Mouse (Mus musculus) cerebellum, postnatal 4 days (tissue): ENCODE data around the gene Stxbp6.
A peak's percentile ranks its signal among the peaks of the same experiment; 100 is the strongest.
"Not testable (repeated sequence)": the region's sequence is repeated elsewhere in the genome, so short reads cannot be mapped to it uniquely, and the experiment has no call there.

Experiments used
- DNase-seq, 2 experiments: peaks; one replicate each; pipeline ENCODE4 v3.0.0; 2022; ENCODE audit warnings: low spot score in 2 of 2, mixed read lengths in 1 of 2

Gene Stxbp6

GRCm38 (mm10) chr12:45056372-45056771, 18.1 kb downstream of the Stxbp6 start:
- no peak for DNase-seq

DNA sequence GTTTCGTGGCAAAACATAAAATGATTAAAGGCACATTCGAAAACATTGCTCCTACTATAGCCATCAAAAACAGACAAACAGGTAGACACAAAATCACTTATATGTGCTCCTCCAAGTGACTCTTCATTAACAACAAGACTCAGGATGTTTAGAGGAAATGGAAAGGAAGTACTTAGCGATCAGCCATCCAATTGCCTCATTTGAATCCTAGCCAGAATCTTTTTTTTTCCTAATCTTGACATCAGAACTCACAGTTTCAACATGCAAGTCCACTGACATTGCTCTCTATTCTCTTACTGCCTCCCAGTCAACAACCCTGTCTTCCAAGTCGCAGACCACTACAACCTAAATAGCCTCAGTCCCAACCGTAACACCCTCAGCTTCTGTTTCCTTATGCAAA, 21.2 kb downstream of the Stxbp6 start:
- DNase-seq = no peak

DNA sequence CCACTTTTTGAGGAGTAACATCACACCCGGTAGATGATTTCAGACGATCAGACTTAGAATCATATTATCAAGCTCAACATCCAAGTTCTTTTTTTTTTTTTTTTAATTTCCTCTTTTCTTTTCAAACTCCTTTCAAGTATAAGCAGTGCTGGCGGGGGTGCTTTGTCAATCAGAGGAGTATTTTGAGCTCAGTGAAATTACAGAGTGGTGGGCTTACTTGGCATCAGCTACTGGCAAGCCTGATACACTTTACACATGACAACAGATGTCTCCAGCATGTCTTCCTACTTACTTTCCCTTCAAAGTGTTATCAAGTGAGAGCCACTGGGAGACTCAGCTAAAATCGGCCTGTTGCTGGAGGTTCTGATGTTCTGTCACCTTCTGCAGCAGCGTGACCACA, 21.6 kb downstream of the Stxbp6 start:
- DNase-seq = no peak

GRCm38 (mm10) chr12:45049894-45050293, 24.6 kb downstream of the Stxbp6 start:
- no peak for DNase-seq

- DNase-seq = not testable (repeated sequence)
Measured at GRCm38 (mm10) chr12:45047711-45048110, 26.8 kb downstream of the Stxbp6 start.

DNA sequence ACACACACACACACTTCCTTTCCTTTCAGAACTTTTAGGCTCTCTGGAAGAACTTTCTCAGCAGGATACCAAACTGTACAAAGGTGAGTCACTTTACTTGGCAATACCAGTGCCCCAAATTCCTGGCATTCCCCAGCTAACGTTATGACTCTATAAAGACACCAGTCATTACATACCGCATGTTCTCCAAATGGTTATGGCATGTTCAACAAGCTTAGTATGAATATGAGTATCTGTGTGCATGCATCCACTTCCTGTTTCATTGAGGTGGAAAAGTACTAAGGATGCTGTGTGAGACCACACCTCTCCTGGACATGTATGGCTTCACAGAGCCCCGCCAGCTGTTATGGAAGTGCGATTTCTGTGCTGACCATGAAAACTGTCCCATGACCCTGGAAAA, 27.3 kb downstream of the Stxbp6 start:
- no peak for DNase-seq

DNA sequence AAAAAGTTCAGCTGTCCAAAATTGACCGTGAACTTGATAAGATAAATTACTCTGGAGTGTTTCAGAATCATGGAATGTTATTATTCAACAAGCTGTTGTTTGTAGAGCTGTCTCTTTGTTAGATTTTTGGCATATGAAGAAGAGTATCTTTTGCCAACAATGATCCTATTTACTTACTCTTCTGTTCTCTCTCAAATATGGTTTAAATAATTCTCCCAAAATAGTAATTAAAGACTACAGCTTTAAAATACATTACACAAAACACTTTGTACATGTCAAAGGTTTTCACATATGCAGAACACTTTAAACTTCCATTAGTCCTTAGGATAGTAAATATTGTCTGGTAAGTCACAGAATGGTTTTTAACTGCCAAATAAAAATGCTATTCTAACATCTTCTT, 29.9 kb downstream of the Stxbp6 start:
- DNase-seq = no peak

DNA sequence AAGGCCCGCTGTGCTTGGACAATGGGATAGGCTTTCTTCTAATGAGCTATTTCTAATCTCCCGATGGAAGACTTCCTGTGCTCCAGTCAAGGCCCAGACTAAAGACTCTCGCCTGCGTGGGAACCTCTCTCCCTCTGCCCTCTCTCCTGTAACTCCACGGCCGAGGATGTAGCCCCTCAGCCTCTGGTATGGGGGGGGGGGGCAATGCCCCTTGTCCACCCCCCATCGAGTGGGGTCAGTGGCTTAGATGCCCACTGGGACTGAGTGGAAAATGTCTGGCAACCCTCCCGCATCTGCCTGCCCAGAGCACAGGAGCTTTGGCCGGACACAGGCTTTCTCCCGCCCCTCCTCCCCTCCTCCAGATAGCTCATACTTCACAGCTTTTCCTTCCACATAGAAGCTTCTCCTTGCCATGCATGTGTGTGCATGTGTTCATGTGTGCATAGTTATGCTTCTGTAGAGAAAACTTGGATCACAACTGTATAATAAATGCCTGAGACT, 31.9 kb downstream of the Stxbp6 start:
- no peak for DNase-seq

GRCm38 (mm10) chr12:45037496-45037895, 37.0 kb downstream of the Stxbp6 start:
- no peak for DNase-seq

DNA sequence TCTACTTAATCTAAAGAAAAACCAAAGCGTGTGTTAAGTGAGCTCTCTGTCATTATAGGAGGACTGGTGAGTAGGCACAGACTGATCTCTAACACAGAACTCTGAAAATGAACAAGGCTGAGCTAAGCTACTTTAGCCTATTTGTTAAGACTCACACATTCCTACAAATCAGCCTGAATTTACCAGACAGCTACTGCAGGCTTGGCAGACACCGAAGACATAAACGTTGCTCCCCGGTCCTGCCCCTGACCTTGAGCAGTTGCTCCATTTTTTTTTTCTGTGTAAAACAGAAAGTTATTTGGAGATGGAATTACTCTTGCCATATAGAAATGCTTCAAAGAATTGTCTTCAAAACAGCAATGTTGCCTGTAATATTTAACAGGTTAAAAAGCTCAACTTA, 37.4 kb downstream of the Stxbp6 start:
- DNase-seq = no peak

- DNase-seq = no peak
Measured at GRCm38 (mm10) chr12:45030681-45031080, 43.8 kb downstream of the Stxbp6 start.

DNA sequence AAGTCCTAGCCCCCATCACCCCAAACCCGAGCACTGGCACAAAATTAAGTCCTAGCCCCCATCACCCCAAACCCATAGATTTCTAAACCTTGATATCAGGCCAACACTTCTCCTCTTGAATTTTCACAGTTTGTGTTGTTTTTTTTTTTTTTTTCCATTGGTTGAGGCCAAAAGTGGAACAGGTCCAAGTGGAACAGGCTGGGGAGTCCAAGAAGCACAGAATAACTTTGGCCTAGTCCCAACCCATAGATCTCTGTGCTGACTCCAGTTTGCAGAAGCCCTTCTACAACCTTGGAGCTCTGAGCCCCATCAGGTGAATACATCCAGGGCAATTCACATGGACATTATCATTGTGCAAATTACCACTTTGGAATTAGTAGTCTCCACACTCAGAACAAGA, 48.2 kb downstream of the Stxbp6 start:
- no peak for DNase-seq

- no peak for DNase-seq
Measured at GRCm38 (mm10) chr12:45020018-45020417, 54.5 kb downstream of the Stxbp6 start.

- DNase-seq = no peak
Measured at GRCm38 (mm10) chr12:45019059-45019822, 55.3 kb downstream of the Stxbp6 start.

- DNase-seq = peak in 1 of 2 experiments; percentile 41
Measured at GRCm38 (mm10) chr12:45013246-45013756, 61.2 kb downstream of the Stxbp6 start.

DNA sequence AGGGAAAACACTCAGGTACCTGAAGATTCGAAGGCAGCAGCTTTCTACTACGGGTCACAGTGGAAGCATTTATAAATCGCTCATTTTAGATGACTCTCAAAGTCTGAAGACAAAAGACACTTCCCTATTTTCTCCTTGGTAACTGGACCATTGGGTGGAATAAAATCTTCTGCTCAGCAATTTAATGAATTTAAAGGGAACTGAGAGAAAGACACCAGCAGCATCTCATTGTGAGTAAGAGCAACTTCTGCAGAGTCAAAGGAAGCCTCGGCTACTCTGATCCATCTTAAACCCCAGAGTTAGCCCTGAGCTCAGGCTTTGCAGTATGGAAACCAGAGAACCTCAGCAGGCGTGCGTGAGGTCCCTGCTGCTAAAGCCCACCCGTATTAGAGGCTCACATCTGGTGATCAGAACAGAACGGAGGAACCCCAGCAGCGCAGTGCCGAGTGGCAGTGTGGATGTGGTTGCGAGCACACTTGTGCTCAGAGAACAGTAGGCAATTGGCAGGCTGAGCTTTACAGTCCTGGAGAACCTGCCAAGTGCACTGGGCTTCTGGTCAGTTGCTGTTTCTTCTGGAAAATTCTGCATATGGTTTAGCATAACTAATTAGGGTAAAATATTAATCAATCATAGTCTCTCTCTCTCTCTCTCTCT, 62.9 kb downstream of the Stxbp6 start:
- DNase-seq = peak in 1 of 2 experiments; percentile 30

DNA sequence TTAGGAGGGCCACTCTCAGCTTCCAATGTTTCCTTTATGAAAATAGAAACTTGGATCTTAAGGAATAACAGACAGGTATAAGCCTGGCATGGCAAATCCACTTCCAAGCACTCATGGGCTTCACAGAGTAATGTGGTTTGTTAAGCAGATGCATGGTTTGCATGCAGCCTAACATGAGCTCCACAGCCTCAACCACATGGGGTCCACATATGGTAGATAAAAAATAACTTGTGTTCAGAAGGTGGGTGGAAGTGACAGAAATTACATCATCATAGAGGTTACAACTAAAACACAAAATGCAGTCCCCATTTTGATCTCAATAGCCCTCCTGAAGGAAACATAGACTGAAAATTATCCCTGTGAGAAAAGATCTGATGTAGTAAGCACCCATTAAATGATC, 63.5 kb downstream of the Stxbp6 start:
- no peak for DNase-seq

DNA sequence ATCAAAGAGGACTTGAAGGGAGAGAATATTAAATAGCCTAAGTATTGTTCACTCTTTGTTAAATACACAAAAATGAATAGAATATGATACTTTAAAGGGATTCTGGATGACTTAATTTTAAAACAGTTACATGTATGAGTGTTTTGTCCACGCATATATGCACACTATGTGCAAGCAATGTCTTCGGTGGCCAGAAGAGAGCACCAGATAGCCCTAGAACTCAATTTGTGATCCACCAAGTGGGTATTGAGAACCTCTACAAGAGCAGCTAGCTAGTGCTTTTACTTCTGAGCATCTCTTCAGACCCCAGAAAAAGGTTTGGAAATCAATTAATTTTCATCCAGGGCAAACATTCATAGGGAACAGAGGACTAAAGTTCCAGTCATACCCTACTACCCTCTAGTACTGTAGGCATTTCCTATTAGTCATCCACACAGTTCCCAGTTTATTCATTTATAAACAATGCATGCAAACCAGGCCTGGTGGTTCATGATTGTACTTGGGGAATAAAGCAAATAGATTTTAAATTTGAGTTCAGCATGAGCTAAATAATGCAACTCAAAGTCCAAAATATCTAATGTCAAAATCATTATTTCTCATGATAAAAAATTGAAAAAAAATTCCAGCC, 64.4 kb downstream of the Stxbp6 start:
- no peak for DNase-seq

DNA sequence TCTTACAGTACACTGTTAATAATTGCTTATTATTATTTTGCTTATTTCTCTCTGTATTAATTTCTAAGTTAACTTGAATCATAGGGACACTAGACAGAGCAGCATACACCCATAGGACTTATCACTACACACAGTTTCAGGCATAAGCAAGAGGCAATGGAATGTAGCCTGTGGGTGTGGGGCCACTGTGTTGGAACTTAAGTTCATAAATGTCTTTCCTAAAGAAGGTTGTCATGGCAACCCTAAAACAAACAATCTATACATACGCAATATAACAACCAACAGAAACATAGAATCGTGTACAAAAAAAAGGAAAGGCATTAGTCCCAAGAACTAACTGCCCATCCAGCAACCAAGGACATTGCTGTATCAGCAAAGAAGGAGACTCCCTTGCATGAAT, 67.9 kb downstream of the Stxbp6 start:
- no peak for DNase-seq

GRCm38 (mm10) chr12:45006049-45006448, 68.5 kb downstream of the Stxbp6 start:
- no peak for DNase-seq

DNA sequence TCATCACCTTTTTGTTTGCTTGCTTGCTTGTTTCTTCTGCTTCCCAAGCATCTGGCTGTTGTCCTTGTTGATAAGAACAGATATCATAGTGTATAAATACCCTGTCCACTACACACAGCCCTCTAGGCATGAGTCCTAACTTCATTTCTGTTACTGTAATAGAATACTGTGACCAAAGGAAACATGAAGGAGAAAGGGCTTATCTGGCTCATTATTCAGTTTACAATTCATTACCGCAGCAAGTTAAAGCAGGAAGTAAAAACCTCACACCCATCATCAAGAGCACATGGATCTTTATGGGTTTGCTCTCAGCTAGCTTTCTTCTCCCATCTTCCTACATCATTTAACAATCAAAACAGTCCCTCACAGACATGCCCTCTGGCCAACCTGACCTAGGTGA, 72.5 kb downstream of the Stxbp6 start:
- DNase-seq = no peak

- no peak for DNase-seq
Measured at GRCm38 (mm10) chr12:44997422-44997821, 77.1 kb downstream of the Stxbp6 start.

- no peak for DNase-seq
Measured at GRCm38 (mm10) chr12:44996897-44997296, 77.6 kb downstream of the Stxbp6 start.
